Mouse (Mus musculus): ENCODE measurements around the gene Hoxa7. TPM values are rescaled to one million over a fixed set of nuclear protein-coding genes. Genes with fewer than 3 reads are reported as not detected.

Hoxa7 gene
- total and polyA plus RNA-seq, 2 experiments from 2014 or later: 1.3 to 2.9 TPM

GRCm38 (mm10) chr6:52228475-52229465 is 7.1 kb upstream of the Hoxa7 start:
- no peak; the same call in 1 of the 2 replicates for TF ChIP-seq CTCF (IDR thresholded peaks at IDR 0.05; ENCODE audit: low read depth)
- no peaks in the 10 kb centered on the region for H3K36me3 ChIP-seq (ENCODE audit: insufficient read depth, low read length)
- H3K27ac ChIP-seq: no peak overlapping the region
- no peak for ATAC-seq
- WGBS: 2% methylated on average over 38 of the region's 38 CpGs
- H3K9ac ChIP-seq (replicated peaks; ENCODE audit: low read length): no peak overlapping the region
- no peak overlapping the region for H3K4me3 ChIP-seq (ENCODE audit: low read length)
- H3K9me3 ChIP-seq (ENCODE audit: low read length): no peaks in the 10 kb centered on the region
- no peaks in the 10 kb centered on the region for H3K4me1 ChIP-seq (ENCODE audit: insufficient read depth, low read length)
- peaks cover 94% of the 10 kb centered on the region for H3K27me3 ChIP-seq (ENCODE audit: insufficient read depth, low read length)
- DNase-seq (ENCODE audit: low spot score): no peak
- H3K4me2 ChIP-seq (ENCODE audit: low read depth, low read length): no peak overlapping the region

- Histone ChIP-seq H3K9me3 (ENCODE audit: low read length) (no peaks in the 10 kb centered on the region), H3K36me3 (ENCODE audit: insufficient read depth, low read length) (no peaks in the 10 kb centered on the region), H3K4me3 (ENCODE audit: low read length) (no peak overlapping the region), H3K27ac (no peak overlapping the region), H3K27me3 (ENCODE audit: insufficient read depth, low read length) (peaks cover 94% of the 10 kb centered on the region), H3K4me2 (ENCODE audit: low read depth, low read length) (no peak overlapping the region), H3K9ac (replicated peaks; ENCODE audit: low read length) (no peak overlapping the region), H3K4me1 (ENCODE audit: insufficient read depth, low read length) (no peaks in the 10 kb centered on the region)
- WGBS: 6% methylated on average over 11 of the region's 11 CpGs
- ATAC-seq: no peak
- TF ChIP-seq CTCF (IDR thresholded peaks at IDR 0.05; ENCODE audit: low read depth): no peak
- no peak for DNase-seq (ENCODE audit: low spot score)
Observed at GRCm38 (mm10) chr6:52227470-52228222, 6.0 kb upstream of the Hoxa7 start.

- 4% methylated on average over 26 of the region's 26 CpGs for WGBS
- no peak for DNase-seq (ENCODE audit: low spot score)
- no peak for TF ChIP-seq CTCF (IDR thresholded peaks at IDR 0.05; ENCODE audit: low read depth)
Observed at GRCm38 (mm10) chr6:52226569-52227257, 5.1 kb upstream of the Hoxa7 start.

GRCm38 (mm10) chr6:52225612-52226568 is 4.2 kb upstream of the Hoxa7 start:
- TF ChIP-seq CTCF (IDR thresholded peaks at IDR 0.05; ENCODE audit: low read depth): no peak
- no peak for ATAC-seq
- Histone ChIP-seq H3K9ac (replicated peaks; ENCODE audit: low read length) (no peak overlapping the region), H3K4me3 (ENCODE audit: low read length) (no peak overlapping the region), H3K4me2 (ENCODE audit: low read depth, low read length) (no peak overlapping the region), H3K36me3 (ENCODE audit: insufficient read depth, low read length) (no peaks in the 10 kb centered on the region), H3K27ac (no peak overlapping the region), H3K27me3 (ENCODE audit: insufficient read depth, low read length) (peaks cover 96% of the 10 kb centered on the region), H3K9me3 (ENCODE audit: low read length) (no peaks in the 10 kb centered on the region), H3K4me1 (ENCODE audit: insufficient read depth, low read length) (no peaks in the 10 kb centered on the region)
- no peak for DNase-seq (ENCODE audit: low spot score)
- WGBS: 4% methylated on average over 67 of the region's 69 CpGs

More at GRCm38 (mm10) chr6:52226569-52227257, 5.1 kb upstream of the Hoxa7 start:
- Histone ChIP-seq H3K9me3 (ENCODE audit: low read length) (no peaks in the 10 kb centered on the region), H3K4me2 (ENCODE audit: low read depth, low read length) (no peak overlapping the region), H3K27me3 (ENCODE audit: insufficient read depth, low read length) (peaks cover 94% of the 10 kb centered on the region), H3K4me3 (ENCODE audit: low read length) (no peak overlapping the region), H3K27ac (no peak overlapping the region), H3K36me3 (ENCODE audit: insufficient read depth, low read length) (no peaks in the 10 kb centered on the region), H3K9ac (replicated peaks; ENCODE audit: low read length) (no peak overlapping the region), H3K4me1 (ENCODE audit: insufficient read depth, low read length) (no peaks in the 10 kb centered on the region)
- ATAC-seq: no peak

GRCm38 (mm10) chr6:52224895-52225611 is 3.4 kb upstream of the Hoxa7 start:
- no peak overlapping the region for H3K9ac ChIP-seq (replicated peaks; ENCODE audit: low read length)
- TF ChIP-seq CTCF (IDR thresholded peaks at IDR 0.05; ENCODE audit: low read depth): no peak
- H3K36me3 ChIP-seq (ENCODE audit: insufficient read depth, low read length): no peaks in the 10 kb centered on the region
- H3K9me3 ChIP-seq (ENCODE audit: low read length): no peaks in the 10 kb centered on the region
- no peaks in the 10 kb centered on the region for H3K4me1 ChIP-seq (ENCODE audit: insufficient read depth, low read length)
- under 1% methylated on average over 36 of the region's 36 CpGs for WGBS
- H3K4me3 ChIP-seq (ENCODE audit: low read length): no peak overlapping the region; the same call in 1 of the 2 replicates
- H3K4me2 ChIP-seq (ENCODE audit: low read depth, low read length): no peak overlapping the region
- no peak for ATAC-seq
- H3K27ac ChIP-seq: no peak overlapping the region
- no peak for DNase-seq (ENCODE audit: low spot score)
- peaks cover 93% of the 10 kb centered on the region for H3K27me3 ChIP-seq (ENCODE audit: insufficient read depth, low read length)

Data from hindbrain, postnatal 0 days (tissue).